Mouse (Mus musculus) left cerebral cortex, postnatal 36 days (tissue): ENCODE measurements around the gene Slc9a7. TPM values are rescaled to one million over a fixed set of nuclear protein-coding genes. Genes with fewer than 3 reads are reported as not detected.

Source experiments
- DNase-seq, 2 experiments: peaks; one replicate each; pipeline ENCODE4 v3.0.0; 2021 to 2022; ENCODE audit warnings: low spot score in 2 of 2, mixed read lengths in 1 of 2
- intact Hi-C: fragments of 180-260 bp; cut with DNase I; formaldehyde crosslinking; loops from one replicate; pipeline ENCODE4 v1.15.1; 2025
- total RNA-seq, 2 experiments: library from RNA; stranded (reverse); gene quantifications; 2 replicates each; pipeline ENCODE4 v1.2.3; 2021

The Slc9a7 gene
- total RNA-seq: 10 to 100 TPM; 56.4 to 57.0 TPM

DNA sequence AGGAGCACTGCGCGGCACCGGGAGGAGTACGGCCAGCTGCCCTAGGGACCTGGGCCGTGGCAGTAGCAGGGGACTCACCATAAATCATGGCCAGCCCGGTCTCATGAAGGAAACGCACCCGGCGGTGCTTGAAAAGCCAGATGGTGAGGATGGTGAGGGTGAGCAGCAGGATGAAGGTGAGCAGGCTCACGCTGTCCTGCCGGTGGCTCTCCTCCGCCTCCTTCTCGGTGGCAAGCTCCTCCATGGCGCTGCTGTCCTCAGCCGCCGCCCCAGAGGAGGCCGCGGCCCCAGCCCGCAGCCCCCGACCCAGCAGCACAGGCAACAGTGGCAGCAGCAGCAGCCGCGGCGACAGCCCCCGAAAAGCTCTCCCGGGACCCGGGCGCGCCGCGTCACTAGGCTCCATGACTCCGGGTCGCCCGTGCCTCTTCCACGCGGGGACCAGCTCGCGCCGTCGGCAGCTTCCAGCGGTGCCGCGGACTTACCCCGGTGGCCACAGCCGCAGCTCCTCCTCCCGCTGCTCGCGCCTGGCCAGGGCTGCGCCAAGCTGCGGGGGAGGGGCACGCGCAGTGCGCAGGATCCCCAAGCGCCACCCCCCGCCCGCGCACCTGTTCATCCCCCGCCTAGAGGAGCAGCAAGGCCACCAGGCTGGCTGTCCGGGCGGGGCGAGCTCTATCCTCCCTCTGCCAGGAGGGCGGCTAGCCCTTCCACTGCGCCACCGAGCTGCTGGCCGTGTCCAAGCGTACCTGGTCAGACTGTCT, at the start of gene Slc9a7:
TSS of gene Slc9a7 (minus strand) at position 526 of the 758 bp plus-strand sequence.
- intact Hi-C loops: no loop called here

GRCm38 (mm10) chrX:20335722-20336121, 44.1 kb upstream of the Slc9a7 start:
- intact Hi-C loops: loop anchor here (5.0 kb wide), 2 partner anchors 173 to 313 kb away; no protein-coding TSS in a partner anchor
- peak in 1 of 2 experiments; percentile 18 for DNase-seq

More for the DNA sequence above, at the start of gene Slc9a7:
- peak; percentile 63 to 74 for DNase-seq

- DNase-seq: peak in 1 of 2 experiments; percentile 6
- intact Hi-C loops: no loop called here
Measured at GRCm38 (mm10) chrX:20332756-20333155, 41.1 kb upstream of the Slc9a7 start.

- no peak for DNase-seq
Measured at GRCm38 (mm10) chrX:20307215-20307614, 15.6 kb upstream of the Slc9a7 start.

DNA sequence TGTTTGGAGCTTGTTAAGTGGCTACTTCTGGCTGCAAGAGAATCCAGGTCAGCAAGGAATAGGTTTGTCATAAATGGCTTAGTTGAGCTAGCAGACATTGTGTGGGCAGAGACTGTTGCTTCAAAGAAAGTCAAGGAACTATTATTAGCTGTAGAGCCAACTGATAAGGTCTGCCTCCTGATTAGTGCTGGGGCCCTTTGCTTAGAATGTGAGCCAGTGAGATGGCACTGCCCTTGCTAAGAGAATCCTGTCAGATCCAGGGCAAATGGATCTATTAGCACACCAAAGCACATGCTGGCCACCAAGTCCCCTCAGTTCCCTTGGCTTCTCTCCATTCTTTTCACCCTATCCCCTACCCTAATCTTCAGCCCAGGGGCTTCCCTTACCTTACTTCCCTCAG, 14.3 kb upstream of the Slc9a7 start:
- DNase-seq: no peak
- intact Hi-C loops: no loop called here

More at GRCm38 (mm10) chrX:20307215-20307614, 15.6 kb upstream of the Slc9a7 start:
- intact Hi-C loops: no loop called here

DNA sequence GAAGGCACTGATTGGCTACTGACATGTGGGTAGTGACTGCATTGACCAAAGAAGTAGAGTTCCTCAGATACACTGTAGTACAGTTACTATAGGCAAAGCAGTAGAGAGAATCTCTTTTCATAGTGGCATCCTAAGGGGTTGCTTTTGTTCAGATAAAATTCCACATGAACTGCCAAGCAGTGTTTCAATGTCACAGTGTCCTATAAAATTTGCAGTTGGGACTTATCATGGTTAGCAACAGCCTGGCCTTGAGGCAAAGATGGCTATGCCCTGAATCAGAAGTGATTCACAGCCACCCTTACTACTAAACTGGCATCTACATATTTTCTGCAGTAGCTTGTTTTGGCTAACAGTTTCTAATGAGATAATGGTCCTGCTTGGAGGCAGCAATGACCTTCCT, 11.7 kb upstream of the Slc9a7 start:
- DNase-seq: no peak
- intact Hi-C loops: no loop called here

DNA sequence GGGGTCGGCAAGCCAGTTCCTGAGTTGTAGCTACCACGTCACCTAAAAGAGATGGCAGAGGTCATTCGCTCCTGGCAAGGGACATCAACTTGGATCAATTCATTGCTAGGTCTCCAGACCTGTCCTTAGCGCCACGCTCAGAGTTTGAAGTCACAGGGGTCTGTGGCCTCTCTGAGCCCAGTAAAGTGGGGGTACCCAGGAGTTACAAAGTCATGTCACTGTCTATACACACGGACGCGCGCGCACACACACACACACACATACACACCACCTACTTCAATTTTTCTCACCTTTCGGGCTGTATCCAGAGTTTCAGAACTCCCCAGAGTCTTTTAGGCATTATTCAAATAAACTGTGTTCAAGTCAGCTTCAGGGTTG, 422 bp upstream of the Slc9a7 start:
- intact Hi-C loops: no loop called here

DNA sequence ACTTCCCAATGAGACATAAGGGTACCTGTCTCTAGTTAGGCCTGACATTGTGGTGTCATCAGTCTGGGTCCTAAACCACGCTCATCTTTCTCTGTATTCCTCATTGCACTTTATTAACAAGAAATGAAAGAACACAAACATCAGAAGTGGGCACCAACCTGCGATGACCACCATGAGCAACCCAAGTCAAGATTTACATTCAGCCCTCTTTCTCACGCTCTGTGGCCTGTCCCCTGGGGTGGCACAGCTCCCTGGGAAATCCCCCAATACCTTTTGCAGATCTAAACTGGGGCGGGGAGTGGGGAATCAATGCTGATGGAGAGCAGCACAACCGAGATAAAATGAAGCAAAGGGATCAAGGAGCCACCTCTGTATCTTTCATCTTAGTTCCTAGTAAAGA, 892 bp downstream of the Slc9a7 start:
- DNase-seq: no peak
- intact Hi-C loops: no loop called here

More for the DNA sequence above, 422 bp upstream of the Slc9a7 start:
- no peak for DNase-seq

DNA sequence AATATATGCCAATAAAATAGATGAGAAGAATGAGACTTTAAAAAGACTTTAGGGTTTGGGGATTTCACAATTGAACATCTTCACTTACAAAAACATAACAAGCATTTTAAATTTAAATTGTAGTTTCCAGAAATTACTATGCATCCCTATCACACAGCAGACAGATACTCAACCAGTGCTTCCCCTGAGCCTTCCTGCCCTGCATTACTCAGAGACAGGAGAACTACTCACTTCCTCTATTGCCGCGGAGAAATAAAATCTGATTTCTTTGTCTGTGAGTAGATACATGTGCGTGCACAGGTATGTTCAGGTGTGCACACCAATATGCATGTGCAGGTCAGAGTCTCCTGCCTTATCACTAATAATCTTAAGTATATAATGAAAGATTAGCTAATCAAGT, 2.9 kb downstream of the Slc9a7 start:
- no peak for DNase-seq
- intact Hi-C loops: no loop called here

DNA sequence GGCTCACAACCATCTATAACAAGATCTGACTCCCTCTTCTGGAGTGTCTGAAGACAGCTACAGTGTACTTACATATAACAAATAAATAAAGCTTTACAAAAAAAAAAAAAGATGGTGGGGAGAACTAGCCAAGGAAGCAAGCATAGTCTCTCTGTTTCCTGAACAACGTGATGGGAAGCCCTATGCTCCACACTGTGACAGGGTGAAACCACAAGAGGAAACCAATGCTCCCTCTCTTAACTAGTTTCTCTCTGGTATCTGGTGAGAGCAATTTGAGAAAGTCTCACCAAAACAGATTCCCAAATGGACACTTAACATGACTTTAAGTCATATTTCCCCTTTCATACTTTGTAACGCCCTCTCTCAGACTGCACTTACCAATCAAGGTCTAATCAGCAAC, 5.4 kb downstream of the Slc9a7 start:
- no peak for DNase-seq
- intact Hi-C loops: no loop called here

- no peak for DNase-seq
- intact Hi-C loops: no loop called here
Measured at GRCm38 (mm10) chrX:20279424-20279823, 12.2 kb downstream of the Slc9a7 start.

DNA sequence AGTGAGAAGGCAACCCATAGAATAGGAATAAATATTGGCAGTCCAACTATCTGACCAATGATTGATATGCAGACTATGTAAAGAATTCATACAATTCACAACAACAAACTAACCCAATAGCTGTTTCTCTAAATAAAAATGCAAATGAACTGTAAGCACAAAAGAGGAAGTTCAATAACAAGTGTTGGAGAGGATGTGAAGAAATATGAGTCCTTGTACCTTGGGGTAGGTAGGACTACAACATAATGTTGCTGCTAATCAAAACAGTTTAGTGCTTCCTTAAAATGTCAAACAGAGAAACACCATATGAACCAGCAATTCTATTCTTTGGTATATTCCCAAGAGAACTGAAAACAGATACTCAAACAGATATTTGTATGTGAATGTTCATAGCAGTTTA, 17.8 kb downstream of the Slc9a7 start:
- intact Hi-C loops: no loop called here
- no peak for DNase-seq

- DNase-seq: no peak
- intact Hi-C loops: no loop called here
Measured at GRCm38 (mm10) chrX:20271980-20272379, 19.6 kb downstream of the Slc9a7 start.

- intact Hi-C loops: no loop called here
- no peak for DNase-seq
Measured at GRCm38 (mm10) chrX:20269980-20270379, 21.6 kb downstream of the Slc9a7 start.

GRCm38 (mm10) chrX:20264370-20264769, 27.2 kb downstream of the Slc9a7 start:
- intact Hi-C loops: no loop called here

DNA sequence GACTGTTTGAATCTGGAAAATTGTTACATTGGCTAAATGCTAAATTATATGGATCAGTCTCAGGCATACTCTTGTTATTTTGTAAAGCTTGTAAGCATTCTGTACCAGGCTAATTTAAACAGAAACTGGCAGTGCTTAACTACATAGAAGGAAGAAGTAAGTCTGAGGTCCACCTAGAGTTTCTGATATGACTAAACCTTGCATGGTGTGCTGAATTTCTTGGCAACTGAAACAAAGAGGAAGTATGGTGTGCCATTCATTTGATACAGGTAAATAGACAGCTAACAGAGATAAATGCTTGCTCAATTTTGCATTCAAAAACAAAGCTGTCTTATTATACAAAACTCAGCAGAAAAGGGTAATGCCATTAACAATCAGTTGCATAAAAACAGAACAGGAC, 63.5 kb downstream of the Slc9a7 start:
- intact Hi-C loops: no loop called here

More at GRCm38 (mm10) chrX:20264370-20264769, 27.2 kb downstream of the Slc9a7 start:
- DNase-seq: no peak

DNA sequence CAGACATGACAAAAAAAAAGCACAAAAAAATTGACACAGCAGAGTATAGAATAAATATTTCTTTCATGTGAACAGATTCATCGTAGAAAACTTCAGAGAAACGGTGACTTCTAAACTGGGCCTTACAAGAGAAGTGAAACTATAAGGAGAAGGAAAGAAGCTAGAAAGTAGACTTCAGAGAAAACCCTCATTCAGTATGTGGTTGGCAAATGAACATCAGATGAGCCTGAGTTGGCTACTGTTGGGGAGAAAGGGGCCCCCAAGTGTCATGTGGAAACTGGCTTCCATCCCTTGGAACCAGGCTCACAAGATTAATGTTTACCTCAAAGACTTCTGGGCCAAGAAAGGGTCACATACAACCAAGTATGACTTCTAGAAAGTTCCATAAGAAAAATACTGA, 70.1 kb downstream of the Slc9a7 start:
- DNase-seq: no peak
- intact Hi-C loops: no loop called here

More for the DNA sequence above, 63.5 kb downstream of the Slc9a7 start:
- no peak for DNase-seq

GRCm38 (mm10) chrX:20185616-20186015, 106.0 kb downstream of the Slc9a7 start:
- intact Hi-C loops: no loop called here
- no peak for DNase-seq

- intact Hi-C loops: no loop called here
- DNase-seq: no peak
Measured at GRCm38 (mm10) chrX:20176792-20177191, 114.8 kb downstream of the Slc9a7 start.

- intact Hi-C loops: no loop called here
- no peak for DNase-seq
Measured at GRCm38 (mm10) chrX:20168430-20168829, 123.2 kb downstream of the Slc9a7 start.

GRCm38 (mm10) chrX:20164984-20165383, 126.6 kb downstream of the Slc9a7 start:
- DNase-seq: no peak
- intact Hi-C loops: loop anchor here (5.0 kb wide), 1 partner anchor 172 kb away; no protein-coding TSS in a partner anchor
